In genomic region chr11:60895915-60896314, GRCm38 (mm10) we compare ENCODE assay signal across 13 mouse cellular contexts. TPM values are rescaled to one million over a fixed set of nuclear protein-coding genes. Genes with fewer than 3 reads are reported as not detected.
DNase-seq lines count a peak whose midpoint lies in the region; ATAC-seq lines count a peak whose summit lies in the region.
"Had no signal": no experiment of that assay in that cellular context is flagged by ENCODE, and none has a peak within 500 bp of the region (broad histone marks: within the 10 kb centered on the region; RNA-seq: fewer than 3 reads in every experiment).

No protein-coding gene starts in this region.

- H3K4me1 ChIP-seq in embryonic facial prominence, embryonic 11.5 days (ENCODE audit: control insufficient read depth, insufficient read depth, low read length) = no peaks in the 10 kb centered on the region
- H3K4me1 ChIP-seq in limb, embryonic 13.5 days = peaks cover 17% of the 10 kb centered on the region

- no peaks in the 10 kb centered on the region for H3K36me3 ChIP-seq in embryonic facial prominence, embryonic 11.5 days (replicated peaks; ENCODE audit: control insufficient read depth, insufficient read depth, low read depth, low read length)
- H3K36me3 ChIP-seq in limb, embryonic 13.5 days = no peaks in the 10 kb centered on the region

- no peaks in the 10 kb centered on the region for H3K9me3 ChIP-seq in embryonic facial prominence, embryonic 11.5 days (replicated peaks; ENCODE audit: control insufficient read depth, low read length)
- H3K9me3 ChIP-seq in limb, embryonic 13.5 days = no peaks in the 10 kb centered on the region

- 0 out of 2 replicates have a peak, but pooled peaks have one; percentile 52 for ATAC-seq in embryonic facial prominence, embryonic 11.5 days (replicated peaks; ENCODE audit: insufficient number of reproducible peaks, low FRiP score, low TSS enrichment, low read depth)
- peak; percentile 61; the same call in 1 of the 2 replicates for ATAC-seq in limb, embryonic 13.5 days (ENCODE audit: low FRiP score, low read depth)
- ATAC-seq: forebrain, embryonic 14.5 days; midbrain, embryonic 16.5 days had no signal

- WGBS in embryonic facial prominence, embryonic 11.5 days = 17% methylated on average over 4 of the region's 4 CpGs
- WGBS in limb, embryonic 13.5 days = 3% methylated on average over 4 of the region's 4 CpGs

- no peaks in the 10 kb centered on the region for H3K27me3 ChIP-seq in embryonic facial prominence, embryonic 11.5 days (ENCODE audit: control insufficient read depth, insufficient read depth, low read length)
- H3K27me3 ChIP-seq in limb, embryonic 13.5 days = peaks cover 17% of the 10 kb centered on the region; the same call in 1 of the 2 replicates

- DNase-seq in kidney, adult 9 months = peak; percentile 38
- no peak for DNase-seq in kidney, postnatal 25 days
- peak; percentile 64 for DNase-seq in embryo, embryonic 10 days (ENCODE audit: low spot score)
- peak; percentile 85 for DNase-seq in embryonic facial prominence, embryonic 11.5 days (ENCODE audit: low spot score)
- no peak for DNase-seq in right cerebral cortex, postnatal 10 days (ENCODE audit: low spot score in 2 of 2)
- no peak for DNase-seq in cerebellum, postnatal 14 days
- DNase-seq: adrenal gland, postnatal 14 days; layer of hippocampus, postnatal 36 days; lung, postnatal 10 days; thymus, adult 18-20 months had no signal

- no peak overlapping the region for H3K4me3 ChIP-seq in embryonic facial prominence, embryonic 11.5 days (ENCODE audit: low read depth, low read length)
- H3K4me3 ChIP-seq in limb, embryonic 13.5 days = no peak overlapping the region

- no peak overlapping the region for H3K9ac ChIP-seq in embryonic facial prominence, embryonic 11.5 days (replicated peaks; ENCODE audit: low read length)
- H3K9ac ChIP-seq in limb, embryonic 13.5 days = no peak overlapping the region

- no peak overlapping the region for H3K4me2 ChIP-seq in embryonic facial prominence, embryonic 11.5 days (ENCODE audit: low read depth, low read length)
- H3K4me2 ChIP-seq in limb, embryonic 13.5 days (replicated peaks) = no peak overlapping the region

- no peak overlapping the region for H3K27ac ChIP-seq in embryonic facial prominence, embryonic 11.5 days (replicated peaks; ENCODE audit: low read depth, low read length)
- H3K27ac ChIP-seq in limb, embryonic 13.5 days = no peak overlapping the region

RNA-seq across cellular contexts. Expression of gene Tmem11, which starts 16.8 kb away (rescaled TPM):
- 60.4 and 65.6 TPM in 2 replicates for polyA plus RNA-seq in embryonic facial prominence, embryonic 11.5 days (2014; fragmentation: Nextera tagmentation; extraction: Ambion mirVana)
- polyA plus RNA-seq in limb, embryonic 13.5 days (2015; fragmentation: Nextera tagmentation; extraction: Ambion mirVana) = 62.3 and 67.1 TPM in 2 replicates

RNA-seq across cellular contexts. Expression of gene Natd1, which starts 18.6 kb away (rescaled TPM):
- polyA plus RNA-seq in embryonic facial prominence, embryonic 11.5 days (2014; fragmentation: Nextera tagmentation; extraction: Ambion mirVana) = 17.8 and 19.3 TPM in 2 replicates
- 21.0 and 22.3 TPM in 2 replicates for polyA plus RNA-seq in limb, embryonic 13.5 days (2015; fragmentation: Nextera tagmentation; extraction: Ambion mirVana)

RNA-seq across cellular contexts. Expression of gene Map2k3, which starts 35.9 kb away (rescaled TPM):
- 50.4 and 58.1 TPM in 2 replicates for polyA plus RNA-seq in embryonic facial prominence, embryonic 11.5 days (2014; fragmentation: Nextera tagmentation; extraction: Ambion mirVana)
- polyA plus RNA-seq in limb, embryonic 13.5 days (2015; fragmentation: Nextera tagmentation; extraction: Ambion mirVana) = 87.6 and 93.3 TPM in 2 replicates

Comparison
In these comparisons a context has a peak if more than half of its experiments do, and no peak if none do; other contexts are left out.
1. DNase-seq: peak in kidney, adult 9 months (single experiment), embryo, embryonic 10 days (single experiment) and embryonic facial prominence, embryonic 11.5 days (single experiment); none in kidney, postnatal 25 days (0 of 2), right cerebral cortex, postnatal 10 days (0 of 2) and cerebellum, postnatal 14 days (0 of 2).